Mouse (Mus musculus) urinary bladder, postnatal 0 days (tissue): ENCODE measurements around the gene Gcnt7. TPM values are rescaled to one million over a fixed set of nuclear protein-coding genes. Genes with fewer than 3 reads are reported as not detected.

Source experiments
- polyA plus RNA-seq: library from polyadenylated mRNA; unstranded; fragments of >200 nt; fragmentation: Nextera tagmentation; extraction: Ambion mirVana; gene quantifications from 2 replicates; pipeline ENCODE4 v1.2.1, GENCODE M21; 2015

The Gcnt7 gene
- polyA plus RNA-seq: 0.39 and 0.60 TPM in 2 replicates

DNA sequence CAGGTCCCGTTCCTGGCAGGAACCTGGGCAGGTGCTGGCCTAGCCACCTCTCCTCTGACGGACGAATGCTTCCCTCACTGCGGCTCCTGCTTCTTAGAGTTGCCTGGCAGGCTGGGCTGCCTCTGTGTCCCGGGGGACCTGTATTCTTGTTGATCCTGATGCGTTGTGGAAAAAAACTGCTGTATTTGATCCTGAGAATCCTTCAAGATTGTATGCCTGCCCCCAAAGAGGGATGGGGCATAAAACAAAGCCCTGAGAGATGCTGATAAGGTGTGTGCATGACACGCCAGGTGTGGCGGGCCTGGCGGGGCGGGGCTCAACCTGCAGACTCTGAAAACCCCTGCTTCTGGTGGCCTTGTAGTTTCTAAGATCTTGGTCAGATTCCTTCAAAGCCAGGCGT lies at the start of gene Gcnt7:
TSS of gene Gcnt7 (minus strand) at position 101 of the 400 bp plus-strand sequence.

DNA sequence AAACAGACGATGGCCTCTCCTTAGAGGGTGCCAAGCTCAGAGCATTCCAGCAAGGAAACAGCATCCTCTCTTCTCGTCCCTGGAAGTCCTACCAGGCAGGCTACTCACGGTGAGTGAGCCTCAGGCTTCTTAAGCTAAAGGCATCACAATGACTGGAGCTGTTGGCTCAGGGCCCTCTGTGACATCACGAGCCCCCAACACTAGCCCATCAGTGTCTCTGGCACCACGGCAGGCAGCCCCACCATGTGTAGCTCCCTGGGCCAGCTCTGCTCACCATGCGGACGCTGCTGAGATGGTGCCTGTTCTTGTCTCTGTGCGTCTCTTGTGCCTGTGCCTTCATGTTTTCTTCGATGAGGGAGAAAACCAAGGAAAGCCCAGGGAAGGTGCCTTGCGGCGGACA lies 13.9 kb upstream of the Gcnt7 start, which contains the start of gene Fam209:
TSS of gene Fam209 (plus strand) at position 203 of the 400 bp plus-strand sequence.

DNA sequence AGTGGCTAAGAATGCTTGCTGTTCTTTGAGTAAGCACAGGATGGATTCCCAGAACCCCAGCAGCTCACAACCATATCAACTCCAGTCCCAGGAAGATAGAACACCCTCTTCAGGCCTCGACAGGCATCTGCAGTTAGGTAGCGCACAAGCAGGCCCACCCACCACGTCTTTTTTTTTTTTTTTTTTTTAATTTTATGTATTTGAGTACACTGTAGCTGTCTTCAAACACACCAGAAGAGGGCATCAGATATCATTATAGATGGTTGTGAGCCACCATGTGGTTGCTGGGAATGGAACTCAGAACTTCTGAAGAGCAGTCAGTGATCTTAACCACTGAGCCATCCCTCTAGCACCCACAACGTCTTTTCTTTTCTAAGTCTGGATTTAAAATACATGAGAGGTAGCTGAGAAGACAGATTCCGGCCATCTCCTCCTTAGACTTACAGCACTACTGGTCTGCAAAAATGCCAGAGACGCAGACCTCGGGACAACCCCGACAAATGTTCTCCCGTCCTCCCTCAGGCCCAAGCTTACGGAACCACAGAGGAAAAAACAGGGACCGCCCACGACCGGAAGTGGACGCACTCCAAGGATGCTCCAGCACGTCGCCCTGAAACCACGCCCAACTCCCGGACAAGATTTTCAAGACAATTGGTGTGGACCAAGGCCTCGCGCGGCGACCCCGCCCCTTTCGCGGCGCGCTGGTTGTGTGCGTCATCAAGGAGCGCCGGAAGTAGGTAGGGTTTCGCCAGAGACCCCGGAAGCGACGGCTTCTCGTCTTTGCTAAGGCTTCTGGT lies 18.4 kb downstream of the Gcnt7 start, which contains the start of gene Rtf2:
TSS of gene Rtf2 (plus strand) at position 714 of the 797 bp plus-strand sequence.

Other genes starting within 250 kb of the Gcnt7 start
- not detected in 2 replicates for gene Mc3r, start 210.1 kb downstream of the Gcnt7 start, polyA plus RNA-seq
- 16.2 and 17.2 TPM in 2 replicates for gene Fam210b, start 113.0 kb downstream of the Gcnt7 start, polyA plus RNA-seq
- gene Aurka, start 88.1 kb downstream of the Gcnt7 start, polyA plus RNA-seq: 13.6 and 19.1 TPM in 2 replicates
- gene Cstf1, start 87.9 kb downstream of the Gcnt7 start, polyA plus RNA-seq: 21.0 and 21.4 TPM in 2 replicates
- 0.45 and 0.77 TPM in 2 replicates for gene Cass4, start 64.8 kb downstream of the Gcnt7 start, polyA plus RNA-seq
- gene Rtf2, start 18.0 kb downstream of the Gcnt7 start, polyA plus RNA-seq: 59.1 and 60.9 TPM in 2 replicates
- 0.25 and 0.40 TPM in 2 replicates for gene Fam209, start 13.9 kb upstream of the Gcnt7 start, polyA plus RNA-seq
- gene Tfap2c, start 91.0 kb upstream of the Gcnt7 start, polyA plus RNA-seq: 3.8 and 4.6 TPM in 2 replicates